Mouse (Mus musculus) C2C12 (cell line): ENCODE measurements around the gene Serpine3. TPM values are rescaled to one million over a fixed set of nuclear protein-coding genes. Genes with fewer than 3 reads are reported as not detected.

ENCODE experiments used
- H3K27me3 ChIP-seq: one replicate; pipeline ENCODE4 v1.6.1; 2011; ENCODE audit not compliant: control insufficient read depth, insufficient read depth, insufficient read length
- H3K36me3 ChIP-seq: one replicate; pipeline ENCODE4 v1.6.1; 2011; ENCODE audit not compliant: control insufficient read depth, insufficient read depth
- H3K4me3 ChIP-seq: one replicate; pipeline ENCODE4 v1.5.1; 2011; ENCODE audit warnings: mild to moderate bottlenecking, control low read depth; ENCODE audit not compliant: poor library complexity, insufficient read depth, severe bottlenecking
- H3K79me2 ChIP-seq: one replicate; pipeline ENCODE4 v1.6.1; 2011; ENCODE audit not compliant: control insufficient read depth, insufficient read depth
- H3K79me3 ChIP-seq: one replicate; pipeline ENCODE4 v1.6.1; 2011; ENCODE audit warnings: low read depth, control low read depth
- H3ac ChIP-seq: one replicate; pipeline ENCODE3; 2011; ENCODE audit warnings: low read depth; ENCODE audit not compliant: control insufficient read depth, insufficient read length
- CEBPB ChIP-seq: IDR thresholded peaks from one replicate; pipeline ENCODE4 v1.6.1; 2011; ENCODE audit warnings: low read depth, mild to moderate bottlenecking, control low read depth, moderate library complexity
- CTCF ChIP-seq: IDR thresholded peaks from one replicate; pipeline ENCODE4 v1.5.1; 2011; ENCODE audit not compliant: control insufficient read depth, insufficient read depth, insufficient read length
- FOSL1 ChIP-seq: IDR thresholded peaks from one replicate; pipeline ENCODE4 v1.8.0; 2011; ENCODE audit warnings: mild to moderate bottlenecking, low read length; ENCODE audit not compliant: poor library complexity, insufficient read depth, severe bottlenecking
- MAX ChIP-seq: IDR thresholded peaks from one replicate; pipeline ENCODE4 v1.6.1; 2011; ENCODE audit warnings: mild to moderate bottlenecking, control low read depth
- MYOD1 ChIP-seq: IDR thresholded peaks from one replicate; pipeline ENCODE4 v1.6.1; 2011; ENCODE audit warnings: low read depth; ENCODE audit not compliant: control insufficient read depth, insufficient read length
- MYOG ChIP-seq: IDR thresholded peaks from one replicate; pipeline ENCODE4 v1.6.1; 2011; ENCODE audit not compliant: control insufficient read depth, insufficient read length; ENCODE audit errors: extremely low read depth
- USF1 ChIP-seq: IDR thresholded peaks from one replicate; pipeline ENCODE4 v1.6.1; 2011; ENCODE audit warnings: low read depth, mild to moderate bottlenecking, control low read depth, moderate library complexity
- polyA plus RNA-seq: library from polyadenylated mRNA; unstranded; fragments of >200 nt; fragmentation: generic; extraction: Trizol; gene quantifications from one replicate; pipeline ENCODE4 v1.2.1, GENCODE M21; 2012; ENCODE audit warnings: missing spikeins

Serpine3 gene
- polyA plus RNA-seq, 1 experiment, result not detected

GRCm38 (mm10) chr14:62657469-62657868 lies 6.0 kb upstream of the Serpine3 start:
- Histone ChIP-seq H3K4me3 (no peak overlapping the region), H3K79me3 (no peaks in the 10 kb centered on the region), H3K79me2 (no peaks in the 10 kb centered on the region), H3K27me3 (no peaks in the 10 kb centered on the region), H3K36me3 (no peaks in the 10 kb centered on the region), H3ac (no peak overlapping the region)
- TF ChIP-seq MAX (no peak), MYOG (no peak), USF1 (no peak), CEBPB (no peak), CTCF (no peak), MYOD1 (no peak), FOSL1 (no peak)

GRCm38 (mm10) chr14:62662381-62662780 lies 1.1 kb upstream of the Serpine3 start:
- H3K4me3 ChIP-seq, result no peak overlapping the region
- no peaks in the 10 kb centered on the region for H3K79me2 ChIP-seq
- H3K79me3 ChIP-seq, result no peaks in the 10 kb centered on the region
- H3K36me3 ChIP-seq, result no peaks in the 10 kb centered on the region
- no peak overlapping the region for H3ac ChIP-seq
- TF ChIP-seq MYOD1 (no peak), MYOG (no peak), CEBPB (no peak), MAX (no peak), CTCF (no peak), USF1 (no peak), FOSL1 (no peak)
- no peaks in the 10 kb centered on the region for H3K27me3 ChIP-seq

DNA sequence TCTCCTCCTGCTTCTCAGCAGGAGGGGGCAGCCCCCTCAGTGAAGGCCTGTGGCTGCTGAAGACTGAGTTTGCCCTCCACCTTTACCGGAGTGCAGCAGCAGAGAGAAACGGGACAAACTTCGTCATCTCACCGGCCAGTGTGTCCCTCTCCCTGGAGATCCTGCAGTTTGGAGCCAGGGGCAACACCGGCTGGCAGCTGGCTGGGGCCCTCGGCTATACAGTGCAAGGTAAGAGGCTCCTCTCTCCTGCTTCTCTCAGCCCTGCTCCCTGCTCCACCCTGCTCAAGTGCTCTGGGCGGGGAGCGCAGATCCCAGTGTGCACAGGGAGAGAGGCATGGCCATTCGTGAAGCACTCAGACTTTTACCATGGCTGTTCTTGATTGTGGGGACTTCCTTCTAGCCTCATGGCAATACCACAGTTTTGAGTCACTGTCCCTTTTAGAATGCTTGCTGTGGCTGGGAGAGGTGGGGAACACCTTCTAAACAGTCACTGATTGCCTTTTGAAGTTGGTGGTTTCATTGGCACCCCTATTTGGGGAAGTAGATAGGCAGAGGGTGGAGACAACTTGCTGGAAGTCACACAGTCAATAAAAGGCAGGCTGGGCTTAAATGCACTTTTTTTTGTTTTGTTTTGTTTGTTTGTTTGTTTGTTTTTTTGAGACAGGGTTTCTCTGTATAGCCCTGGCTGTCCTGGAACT lies 1.7 kb downstream of the Serpine3 start:
- Histone ChIP-seq H3K79me2 (no peaks in the 10 kb centered on the region), H3K79me3 (no peaks in the 10 kb centered on the region), H3K4me3 (no peak overlapping the region), H3K36me3 (no peaks in the 10 kb centered on the region), H3K27me3 (no peaks in the 10 kb centered on the region), H3ac (no peak overlapping the region)
- TF ChIP-seq CTCF, result no peak

- Histone ChIP-seq H3K36me3 (no peaks in the 10 kb centered on the region), H3K79me3 (no peaks in the 10 kb centered on the region), H3ac (no peak overlapping the region), H3K79me2 (no peaks in the 10 kb centered on the region), H3K27me3 (no peaks in the 10 kb centered on the region), H3K4me3 (no peak overlapping the region)
- TF ChIP-seq MAX, result no peak
- TF ChIP-seq FOSL1, result no peak
- TF ChIP-seq CTCF, result no peak
- no peak for TF ChIP-seq MYOD1
- TF ChIP-seq CEBPB, result no peak
- no peak for TF ChIP-seq USF1
- TF ChIP-seq MYOG, result no peak
These were observed 10.2 kb downstream of the Serpine3 start for GRCm38 (mm10) chr14:62673646-62674045.

GRCm38 (mm10) chr14:62718161-62718560 lies 54.7 kb downstream of the Serpine3 start:
- TF ChIP-seq USF1 (no peak), FOSL1 (no peak), MAX (no peak), MYOD1 (no peak), CTCF (no peak), CEBPB (no peak), MYOG (no peak)
- Histone ChIP-seq H3K4me3 (no peak overlapping the region), H3K36me3 (peaks cover 36% of the 10 kb centered on the region), H3K79me2 (peaks cover 52% of the 10 kb centered on the region), H3K27me3 (no peaks in the 10 kb centered on the region), H3ac (no peak overlapping the region), H3K79me3 (peaks cover 6% of the 10 kb centered on the region)

DNA sequence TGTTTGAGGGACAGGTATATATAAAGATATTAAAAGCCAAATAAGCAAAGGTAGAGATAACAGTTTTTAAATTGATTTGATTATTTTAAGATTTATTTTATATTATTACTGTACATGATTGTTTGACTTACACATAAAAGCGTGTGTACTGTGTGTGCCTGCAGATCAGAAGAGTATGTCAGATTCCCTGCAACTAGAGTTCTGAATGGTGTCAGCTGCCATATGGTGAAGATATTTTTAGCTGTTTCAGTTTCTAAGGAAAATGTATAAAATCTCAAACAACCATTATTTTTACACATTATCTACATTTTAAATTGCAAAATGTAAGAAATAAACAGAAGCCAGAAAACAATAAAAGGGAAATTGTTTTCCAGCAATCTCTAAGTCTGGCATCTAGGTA lies 58.2 kb downstream of the Serpine3 start:
- peaks cover 16% of the 10 kb centered on the region for H3K79me3 ChIP-seq
- H3ac ChIP-seq, result no peak overlapping the region
- H3K27me3 ChIP-seq, result no peaks in the 10 kb centered on the region
- peaks cover 86% of the 10 kb centered on the region for H3K79me2 ChIP-seq
- H3K4me3 ChIP-seq, result no peak overlapping the region
- H3K36me3 ChIP-seq, result peaks cover 26% of the 10 kb centered on the region
- TF ChIP-seq FOSL1, result no peak
- no peak for TF ChIP-seq MYOD1
- TF ChIP-seq USF1, result no peak
- no peak for TF ChIP-seq MAX
- no peak for TF ChIP-seq CEBPB
- no peak for TF ChIP-seq CTCF
- TF ChIP-seq MYOG, result no peak
